Mouse (Mus musculus): ENCODE measurements around the gene Zcchc3. TPM values are rescaled to one million over a fixed set of nuclear protein-coding genes. Genes with fewer than 3 reads are reported as not detected.
"Not testable (repeated sequence)": the region's sequence is repeated elsewhere in the genome, so short reads cannot be mapped to it uniquely, and the experiment has no call there.

Gene Zcchc3
- total and polyA plus RNA-seq, 2 experiments from 2014 or later: 15.2 to 16.6 TPM

DNA sequence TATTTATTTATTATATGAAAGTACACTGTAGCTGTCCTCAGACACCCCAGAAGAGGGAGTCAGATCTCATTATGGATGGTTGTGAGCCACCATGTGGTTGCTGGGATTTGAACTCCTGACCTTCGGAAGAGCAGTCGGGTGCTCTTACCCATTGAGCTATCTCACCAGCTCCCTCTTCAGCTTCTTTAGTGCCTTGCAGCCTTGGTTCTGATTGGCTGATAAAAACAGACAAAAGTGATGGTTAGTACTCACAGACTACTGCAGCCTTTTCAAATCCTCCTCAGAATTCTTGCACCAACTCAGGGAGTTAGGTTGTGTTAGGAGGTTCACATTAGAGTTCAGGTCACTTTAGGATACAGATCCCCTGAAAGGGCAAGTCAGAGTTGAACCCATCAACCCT, 13.7 kb upstream of the Zcchc3 start:
- not testable (repeated sequence) for H3K4me2 ChIP-seq (ENCODE audit: low read depth, low read length, poor library complexity, severe bottlenecking); H3K4me1 ChIP-seq (ENCODE audit: insufficient read depth, low read length); H3K27ac ChIP-seq (ENCODE audit: low read depth, low read length); H3K27me3 ChIP-seq (ENCODE audit: insufficient read depth, low read length); H3K4me3 ChIP-seq (ENCODE audit: low read depth, low read length); ATAC-seq (ENCODE audit: low FRiP score); H3K9ac ChIP-seq (replicated peaks; ENCODE audit: low read length, poor library complexity, severe bottlenecking); H3K9me3 ChIP-seq (ENCODE audit: low read length); DNase-seq (ENCODE audit: low spot score); H3K36me3 ChIP-seq (ENCODE audit: insufficient read depth, low read length)
- 96% methylated on average over 2 of the region's 2 CpGs for WGBS
- TF ChIP-seq CTCF (IDR thresholded peaks at IDR 0.05): peak; percentile 26

DNA sequence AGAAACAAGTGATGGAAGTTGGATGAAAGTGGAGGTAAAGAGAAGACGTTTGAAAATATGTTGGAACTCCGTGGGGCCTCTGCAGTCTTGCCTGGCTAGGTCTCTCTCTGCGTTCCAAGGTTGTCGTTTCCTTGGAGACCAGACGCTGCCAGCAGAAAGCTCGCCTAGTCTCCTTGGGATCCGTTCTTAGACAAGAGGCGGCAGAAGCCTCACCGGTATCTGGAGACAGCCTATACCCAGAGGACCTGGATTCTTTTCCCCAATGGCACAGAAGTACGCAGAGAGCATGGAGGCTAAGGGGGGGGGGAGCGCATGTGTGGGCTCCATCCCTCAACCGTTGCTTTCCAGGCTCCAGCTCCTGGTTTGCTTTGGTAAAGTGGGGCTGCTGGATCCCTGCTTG, 12.7 kb upstream of the Zcchc3 start:
- ATAC-seq (ENCODE audit: low FRiP score): no peak
- no peaks in the 10 kb centered on the region for H3K27me3 ChIP-seq (ENCODE audit: insufficient read depth, low read length)
- 4% methylated on average over 12 of the region's 12 CpGs for WGBS
- H3K4me1 ChIP-seq (ENCODE audit: insufficient read depth, low read length): peaks cover 4% of the 10 kb centered on the region; the same call in 1 of the 2 replicates
- H3K27ac ChIP-seq (ENCODE audit: low read depth, low read length): peak overlapping the region; percentile 38; the same call in 1 of the 2 replicates
- peak overlapping the region; percentile 38 for H3K4me2 ChIP-seq (ENCODE audit: low read depth, low read length, poor library complexity, severe bottlenecking)
- no peaks in the 10 kb centered on the region for H3K36me3 ChIP-seq (ENCODE audit: insufficient read depth, low read length)
- DNase-seq (ENCODE audit: low spot score): no peak
- no peaks in the 10 kb centered on the region for H3K9me3 ChIP-seq (ENCODE audit: low read length)
- no peak overlapping the region for H3K9ac ChIP-seq (replicated peaks; ENCODE audit: low read length, poor library complexity, severe bottlenecking)
- no peak for TF ChIP-seq CTCF (IDR thresholded peaks at IDR 0.05)
- peak overlapping the region; percentile 7; the same call in 1 of the 2 replicates for H3K4me3 ChIP-seq (ENCODE audit: low read depth, low read length)

DNA sequence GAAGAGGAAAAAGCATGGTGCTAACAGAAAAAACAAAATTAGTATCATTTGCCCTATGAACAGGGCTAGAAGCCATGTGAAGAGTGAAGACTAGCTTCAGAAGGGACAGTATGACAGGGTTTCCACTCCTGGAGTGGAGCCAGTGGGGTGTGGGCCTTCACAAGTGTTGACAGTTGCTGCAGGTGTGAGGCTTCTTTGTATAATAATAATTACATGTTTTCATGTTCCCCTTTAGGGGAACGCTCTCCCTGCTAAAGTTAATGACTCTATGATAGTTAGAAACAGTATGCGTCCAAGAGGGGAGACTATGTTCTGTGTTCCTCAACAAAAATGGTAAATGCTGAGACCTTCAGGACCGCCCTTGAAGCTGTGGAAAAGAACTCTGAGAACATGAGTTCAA, 959 bp upstream of the Zcchc3 start:
- WGBS: over 99% methylated on average over 3 of the region's 3 CpGs
- Histone ChIP-seq H3K4me3 (ENCODE audit: low read depth, low read length) (no peak overlapping the region; the same call in 1 of the 2 replicates), H3K27ac (ENCODE audit: low read depth, low read length) (0 out of 2 replicates have a peak overlapping the region, but pooled peaks have one; percentile 96)

DNA sequence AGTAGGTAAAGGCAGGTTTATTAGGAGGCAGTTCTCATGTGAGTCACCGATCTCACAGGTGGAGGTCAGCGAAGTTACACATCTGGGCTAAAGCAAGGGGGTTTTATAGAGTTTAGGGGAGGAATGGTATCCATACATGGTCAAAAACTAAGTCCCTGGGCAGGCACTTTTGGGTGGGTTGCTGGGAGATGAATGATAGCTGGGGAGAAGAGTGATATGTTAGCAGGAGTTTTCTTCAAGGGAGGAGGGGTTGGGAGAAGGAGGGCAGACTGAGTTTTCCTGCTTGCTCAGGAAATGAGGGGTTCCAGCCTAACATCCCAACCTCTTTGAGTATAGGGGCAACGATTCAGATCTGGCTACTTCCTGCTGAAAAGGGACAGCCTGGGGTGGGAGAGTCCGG, 460 bp upstream of the Zcchc3 start, which contains the start of gene 6820408C15Rik:
Gene 6820408C15Rik, plus strand, starts transcription at position 301 of the 400 bp plus-strand sequence.
- whole genome bisulfite sequencing: 30% methylated on average over 4 of the region's 4 CpGs
- peak within 1 kb of the TSS; percentile 78 for H3K4me2 ChIP-seq (ENCODE audit: low read depth, low read length, poor library complexity, severe bottlenecking)
- H3K4me1 ChIP-seq (ENCODE audit: insufficient read depth, low read length): peaks cover 11% of the 10 kb centered on the region; the same call in 1 of the 2 replicates
- peak within 1 kb of the TSS; percentile 96 for H3K27ac ChIP-seq (ENCODE audit: low read depth, low read length)
- peak within 1 kb of the TSS; percentile 69 for H3K4me3 ChIP-seq (ENCODE audit: low read depth, low read length)
- no peak for TF ChIP-seq CTCF (IDR thresholded peaks at IDR 0.05)
- no peak for ATAC-seq (ENCODE audit: low FRiP score)
- no peaks in the 10 kb centered on the region for H3K9me3 ChIP-seq (ENCODE audit: low read length)
- no peaks in the 10 kb centered on the region for H3K27me3 ChIP-seq (ENCODE audit: insufficient read depth, low read length)
- no peak for DNase-seq (ENCODE audit: low spot score)
- H3K36me3 ChIP-seq (ENCODE audit: insufficient read depth, low read length): no peaks in the 10 kb centered on the region
- H3K9ac ChIP-seq (replicated peaks; ENCODE audit: low read length, poor library complexity, severe bottlenecking): peak within 1 kb of the TSS; percentile 90

More for the DNA sequence above, 959 bp upstream of the Zcchc3 start:
- no peaks in the 10 kb centered on the region for H3K27me3 ChIP-seq (ENCODE audit: insufficient read depth, low read length)
- peaks cover 8% of the 10 kb centered on the region; the same call in 1 of the 2 replicates for H3K4me1 ChIP-seq (ENCODE audit: insufficient read depth, low read length)
- ATAC-seq (ENCODE audit: low FRiP score) (no peak), DNase-seq (ENCODE audit: low spot score) (no peak)
- H3K36me3 ChIP-seq (ENCODE audit: insufficient read depth, low read length): no peaks in the 10 kb centered on the region
- H3K9ac ChIP-seq (replicated peaks; ENCODE audit: low read length, poor library complexity, severe bottlenecking): no peak overlapping the region
- TF ChIP-seq CTCF (IDR thresholded peaks at IDR 0.05): no peak
- peak overlapping the region; percentile 78 for H3K4me2 ChIP-seq (ENCODE audit: low read depth, low read length, poor library complexity, severe bottlenecking)
- H3K9me3 ChIP-seq (ENCODE audit: low read length): no peaks in the 10 kb centered on the region

DNA sequence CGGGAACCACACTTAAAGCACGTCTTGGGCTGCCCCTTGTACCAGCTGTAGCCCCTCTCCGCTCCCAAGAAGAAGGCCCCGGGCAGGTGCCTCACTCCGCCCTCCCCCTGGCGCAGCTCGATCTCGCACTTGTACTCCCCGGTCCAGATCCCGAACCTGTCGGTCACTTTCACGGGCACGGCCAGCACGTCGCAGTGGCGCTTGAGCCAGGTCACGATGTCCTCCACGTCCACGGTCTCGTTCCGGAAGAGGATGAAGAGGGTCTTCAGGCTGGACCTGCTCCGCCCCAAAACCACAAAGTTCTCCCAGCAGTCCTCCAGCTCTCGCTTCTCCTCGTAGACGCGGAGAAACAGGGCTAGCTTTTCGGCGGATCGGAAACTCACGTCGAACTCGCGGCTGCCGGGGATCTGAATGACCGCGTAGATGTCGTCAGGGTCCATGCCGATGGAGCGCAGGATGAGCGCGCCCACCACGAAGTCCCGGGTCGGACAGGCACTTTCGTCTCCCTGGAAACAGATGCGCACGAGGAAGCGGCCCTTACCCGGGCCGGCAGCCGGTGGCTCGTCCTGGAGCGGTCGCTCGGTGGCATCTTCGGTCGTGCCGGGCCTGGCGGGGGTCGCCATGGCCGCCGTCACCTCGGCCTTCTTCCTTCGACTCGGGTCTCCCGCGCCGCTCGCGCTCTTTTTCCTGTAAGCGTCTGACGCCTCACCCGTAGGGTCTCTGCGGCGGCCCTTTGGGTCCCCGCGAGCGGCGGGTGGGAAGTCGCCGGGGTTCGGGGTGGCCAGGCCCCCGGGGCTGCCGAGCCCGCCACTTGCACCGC, 852 bp downstream of the Zcchc3 start:
- H3K4me3 ChIP-seq (ENCODE audit: low read depth, low read length): peak overlapping the region; percentile 69
- H3K27ac ChIP-seq (ENCODE audit: low read depth, low read length): peak overlapping the region; percentile 96
- H3K9ac ChIP-seq (replicated peaks; ENCODE audit: low read length, poor library complexity, severe bottlenecking): peak overlapping the region; percentile 90
- peak overlapping the region; percentile 78 for H3K4me2 ChIP-seq (ENCODE audit: low read depth, low read length, poor library complexity, severe bottlenecking)
- TF ChIP-seq CTCF (IDR thresholded peaks at IDR 0.05): no peak
- peaks cover 11% of the 10 kb centered on the region; the same call in 1 of the 2 replicates for H3K4me1 ChIP-seq (ENCODE audit: insufficient read depth, low read length)
- DNase-seq (ENCODE audit: low spot score): no peak
- H3K27me3 ChIP-seq (ENCODE audit: insufficient read depth, low read length): no peaks in the 10 kb centered on the region
- peak; percentile 35 for ATAC-seq (ENCODE audit: low FRiP score)
- under 1% methylated on average over 84 of the region's 86 CpGs for WGBS
- H3K36me3 ChIP-seq (ENCODE audit: insufficient read depth, low read length): no peaks in the 10 kb centered on the region
- H3K9me3 ChIP-seq (ENCODE audit: low read length): no peaks in the 10 kb centered on the region
